Mouse (Mus musculus) heart, embryonic 15.5 days (tissue): Measurements from ENCODE around the gene Nek8. TPM values are rescaled to one million over a fixed set of nuclear protein-coding genes. Genes with fewer than 3 reads are reported as not detected.

Experiments used
- ATAC-seq: fragments of 200-750 bp; cut with Nextera tagmentation; replicated peaks from 2 replicates; pipeline ENCODE4 v1.8.0; 2017; ENCODE audit warnings: low read depth, moderate TSS enrichment; ENCODE audit not compliant: insufficient number of reproducible peaks, insufficient read depth, low FRiP score
- H3K27ac ChIP-seq: fragments of 300-500 bp; sonication (generic); 2 replicates; pipeline ENCODE4 v1.5.1; 2015; ENCODE audit warnings: mild to moderate bottlenecking, inconsistent platforms
- H3K27me3 ChIP-seq: fragments of 300-500 bp; sonication (generic); 2 replicates; pipeline ENCODE4 v1.6.1; 2015; ENCODE audit warnings: inconsistent platforms
- H3K36me3 ChIP-seq: fragments of 300-500 bp; sonication (generic); 2 replicates; pipeline ENCODE4 v1.6.1; 2015; ENCODE audit warnings: mild to moderate bottlenecking, inconsistent platforms
- H3K4me1 ChIP-seq: fragments of 300-500 bp; sonication (generic); replicated peaks from 2 replicates; pipeline ENCODE4 v1.6.1; 2015; ENCODE audit warnings: inconsistent platforms
- H3K4me2 ChIP-seq: fragments of 300-500 bp; sonication (generic); 2 replicates; pipeline ENCODE4 v1.6.1; 2015; ENCODE audit warnings: inconsistent platforms, mild to moderate bottlenecking, moderate library complexity
- H3K4me3 ChIP-seq: fragments of 300-500 bp; sonication (generic); 2 replicates; pipeline ENCODE4 v1.5.1; 2015; ENCODE audit warnings: mild to moderate bottlenecking, inconsistent platforms
- H3K9ac ChIP-seq: fragments of 300-500 bp; sonication (generic); 2 replicates; pipeline ENCODE4 v1.6.1; 2015; ENCODE audit warnings: mild to moderate bottlenecking, inconsistent platforms
- H3K9me3 ChIP-seq: fragments of 300-500 bp; sonication (generic); replicated peaks from 2 replicates; pipeline ENCODE4 v1.6.1; 2016; ENCODE audit warnings: inconsistent platforms
- WGBS: fragments of 180-500 bp; shearing (Covaris S2); methylation state at CpG from one replicate; pipeline ENCODE4 v1.1.7; 2015; ENCODE audit warnings: mixed read lengths; 5-methylcytosine and 5-hydroxymethylcytosine counted together
- polyA plus RNA-seq: library from polyadenylated mRNA; unstranded; fragments of >200 nt; fragmentation: Nextera tagmentation; extraction: Ambion mirVana; gene quantifications from 2 replicates; pipeline ENCODE4 v1.2.1, GENCODE M21; 2015

The Nek8 gene
- polyA plus RNA-seq, 1 experiment from 2014 or later, result 12.4 TPM

DNA sequence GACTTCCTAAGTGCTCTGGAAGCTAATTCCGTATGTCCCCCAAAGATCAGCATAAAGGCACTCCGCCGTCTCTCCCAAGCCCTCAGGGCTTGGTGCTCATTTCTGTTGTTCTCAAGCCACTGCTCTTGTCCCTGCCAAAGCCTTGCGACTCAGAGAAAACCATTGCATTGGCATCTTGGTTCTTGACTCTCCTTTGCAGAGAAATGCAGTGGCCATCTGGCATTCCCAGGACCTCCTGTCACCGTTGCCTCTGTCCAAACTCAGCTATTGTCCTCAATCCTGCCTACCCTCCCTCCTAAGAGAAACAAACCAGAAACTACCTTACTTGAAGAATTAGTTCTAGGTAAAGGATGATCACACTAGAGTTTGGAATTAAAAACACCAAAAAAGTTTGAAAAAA is 20.8 kb downstream of the Nek8 start:
- Histone ChIP-seq H3K4me1 (peaks cover 12% of the 10 kb centered on the region; the same call in 1 of the 2 replicates), H3K27me3 (no peaks in the 10 kb centered on the region), H3K9ac (no peak overlapping the region), H3K4me2 (no peak overlapping the region), H3K27ac (no peak overlapping the region), H3K4me3 (no peak overlapping the region), H3K9me3 (no peaks in the 10 kb centered on the region), H3K36me3 (peaks cover 67% of the 10 kb centered on the region)
- ATAC-seq, result no peak
- WGBS, result 81% methylated on average over 5 of the region's 5 CpGs

DNA sequence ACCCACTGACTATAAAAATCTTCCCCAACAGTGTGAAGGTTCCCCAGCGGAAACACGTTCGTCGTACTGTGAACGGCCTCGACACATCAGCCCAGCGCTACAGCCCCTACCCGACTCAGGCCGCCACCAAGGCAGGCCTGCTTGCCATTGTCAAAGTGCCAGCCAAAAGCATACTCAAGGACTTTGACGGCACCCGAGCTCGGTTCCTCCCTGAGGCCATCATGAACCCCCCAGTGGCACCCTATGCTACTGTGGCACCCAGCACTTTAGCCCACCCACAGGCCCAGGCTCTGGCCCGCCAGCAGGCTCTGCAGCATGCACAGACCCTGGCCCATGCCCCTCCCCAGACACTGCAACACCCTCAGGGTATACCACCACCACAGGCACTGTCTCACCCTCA is 22.7 kb downstream of the Nek8 start:
- Histone ChIP-seq H3K4me1 (0 out of 2 replicates have a peak, but pooled peaks cover 7% of the 10 kb centered on the region), H3K27me3 (no peaks in the 10 kb centered on the region), H3K36me3 (peaks cover 65% of the 10 kb centered on the region), H3K27ac (no peak overlapping the region), H3K9me3 (no peaks in the 10 kb centered on the region), H3K4me2 (no peak overlapping the region), H3K9ac (no peak overlapping the region), H3K4me3 (no peak overlapping the region)
- ATAC-seq, result no peak
- 82% methylated on average over 13 of the region's 13 CpGs for WGBS

DNA sequence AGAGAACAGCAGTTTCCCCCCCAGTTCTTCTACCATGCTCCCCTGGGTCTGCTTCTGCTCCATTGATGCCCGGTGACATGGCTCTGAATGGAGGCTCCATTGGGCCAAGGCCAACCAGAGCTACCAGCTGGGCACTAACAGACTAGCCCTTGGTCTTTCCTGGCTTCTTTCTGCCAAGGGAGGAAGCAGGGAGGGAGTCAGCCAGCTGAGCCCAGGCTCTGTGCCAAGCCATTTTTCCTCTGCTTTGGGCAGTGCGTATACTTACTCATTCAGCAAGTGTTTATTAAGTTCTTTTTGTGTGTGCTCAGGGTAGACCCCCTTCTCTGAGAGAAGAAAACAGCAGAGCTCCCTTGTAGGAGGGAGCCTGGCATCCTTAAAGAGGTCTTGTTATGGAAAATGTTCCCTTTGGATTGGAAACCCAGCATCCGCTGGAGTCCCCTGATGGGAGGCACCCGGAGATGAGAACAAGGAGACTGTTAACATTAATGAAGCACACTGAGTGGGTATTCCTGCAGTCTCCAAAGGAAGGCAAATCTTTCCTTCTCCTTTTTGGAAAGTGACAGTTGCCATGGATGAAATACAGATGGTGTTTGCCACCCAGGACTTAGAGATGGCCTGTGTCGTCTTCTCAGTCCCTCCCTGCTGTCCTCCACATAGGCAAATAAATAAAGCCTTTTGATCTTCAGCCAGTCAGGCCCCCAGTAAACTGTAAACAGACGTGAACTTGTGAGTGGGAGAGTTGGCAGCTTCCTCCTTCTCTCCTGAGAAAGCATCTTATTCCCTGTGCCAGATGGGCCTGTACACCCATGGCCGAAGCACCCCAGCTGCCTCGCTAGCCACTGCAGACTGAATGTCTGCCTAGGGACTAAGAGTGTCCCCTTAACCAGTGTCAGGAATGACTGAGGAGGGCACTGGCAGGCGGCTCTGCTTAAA is 23.9 kb downstream of the Nek8 start:
- Histone ChIP-seq H3K9ac (no peak overlapping the region), H3K27ac (peak overlapping the region; percentile 34), H3K36me3 (peaks cover 62% of the 10 kb centered on the region), H3K4me1 (0 out of 2 replicates have a peak, but pooled peaks cover 7% of the 10 kb centered on the region), H3K4me3 (no peak overlapping the region), H3K4me2 (no peak overlapping the region), H3K27me3 (no peaks in the 10 kb centered on the region), H3K9me3 (no peaks in the 10 kb centered on the region)
- ATAC-seq, result 0 out of 2 replicates have a peak, but pooled peaks have one; percentile 15
- WGBS, result 62% methylated on average over 9 of the region's 9 CpGs

DNA sequence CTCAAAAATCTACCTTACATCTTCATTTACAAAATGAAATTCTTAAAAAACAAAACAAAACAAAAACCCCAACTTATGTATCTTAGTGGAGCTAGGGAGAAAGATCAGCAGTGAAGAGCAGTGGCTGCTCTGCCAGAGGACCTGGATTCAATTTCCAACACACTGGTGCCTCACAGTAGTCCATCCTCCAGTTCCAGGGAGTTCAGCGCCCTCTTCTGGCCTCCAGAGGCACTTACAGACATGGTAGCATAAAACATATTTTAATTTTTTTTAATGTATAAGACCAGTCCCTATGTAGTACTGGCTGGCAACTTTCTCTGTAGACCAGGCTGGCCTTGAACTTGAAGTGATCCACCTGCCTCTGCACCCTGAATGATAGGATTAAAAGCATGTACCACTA is 25.3 kb downstream of the Nek8 start:
- peaks cover 62% of the 10 kb centered on the region for H3K36me3 ChIP-seq
- H3K27ac ChIP-seq, result no peak overlapping the region
- no peak overlapping the region for H3K4me2 ChIP-seq
- no peaks in the 10 kb centered on the region for H3K27me3 ChIP-seq
- ATAC-seq, result no peak
- H3K9me3 ChIP-seq, result no peaks in the 10 kb centered on the region
- 36% methylated on average over 1 of the region's 1 CpGs for WGBS
- no peak overlapping the region for H3K4me3 ChIP-seq
- no peak overlapping the region for H3K9ac ChIP-seq
- 0 out of 2 replicates have a peak, but pooled peaks cover 7% of the 10 kb centered on the region for H3K4me1 ChIP-seq

DNA sequence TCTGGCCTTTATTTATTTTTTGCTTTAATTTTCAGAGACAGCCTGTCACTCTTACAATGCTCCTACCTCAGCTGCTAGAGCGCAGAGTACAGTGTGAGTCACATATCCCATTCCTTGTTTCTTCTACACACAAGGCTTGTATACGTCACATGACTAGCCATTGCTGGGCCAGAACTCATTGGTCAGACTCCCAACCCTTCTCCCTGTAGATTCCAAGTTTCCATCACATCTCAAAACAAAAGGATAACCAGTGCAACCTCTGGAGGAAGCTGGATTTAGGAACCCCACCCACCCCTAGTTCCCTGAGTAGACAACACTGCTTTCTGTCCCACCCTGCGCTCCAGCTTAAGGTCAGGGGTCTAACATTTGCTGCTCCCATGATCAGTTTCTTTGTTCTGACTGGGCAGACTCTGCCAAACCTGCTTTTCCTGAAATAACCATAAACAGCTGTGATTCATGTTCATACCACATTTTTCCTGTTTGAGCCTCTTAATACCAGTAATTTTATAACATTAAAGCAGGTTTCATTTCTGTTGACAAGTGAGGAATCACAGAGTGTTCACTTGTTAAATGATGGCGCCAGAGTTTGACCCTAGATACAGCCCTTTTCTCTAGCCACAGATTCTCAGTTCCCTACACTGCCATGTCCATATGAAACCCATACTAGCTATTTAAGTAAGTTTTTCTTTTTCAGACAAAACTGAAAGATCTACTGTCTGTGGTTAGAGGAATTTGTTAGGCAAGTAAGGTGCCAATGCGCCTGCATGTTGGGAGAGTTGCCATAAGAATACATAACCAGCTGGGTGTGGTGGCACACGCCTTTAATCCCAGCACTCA is 29.6 kb downstream of the Nek8 start:
- Histone ChIP-seq H3K9ac (no peak overlapping the region), H3K4me3 (no peak overlapping the region), H3K27ac (no peak overlapping the region), H3K36me3 (peaks cover 59% of the 10 kb centered on the region), H3K4me1 (peaks cover 2% of the 10 kb centered on the region; the same call in 1 of the 2 replicates), H3K27me3 (no peaks in the 10 kb centered on the region), H3K4me2 (no peak overlapping the region), H3K9me3 (no peaks in the 10 kb centered on the region)
- ATAC-seq, result no peak
- 86% methylated on average over 6 of the region's 6 CpGs for WGBS

DNA sequence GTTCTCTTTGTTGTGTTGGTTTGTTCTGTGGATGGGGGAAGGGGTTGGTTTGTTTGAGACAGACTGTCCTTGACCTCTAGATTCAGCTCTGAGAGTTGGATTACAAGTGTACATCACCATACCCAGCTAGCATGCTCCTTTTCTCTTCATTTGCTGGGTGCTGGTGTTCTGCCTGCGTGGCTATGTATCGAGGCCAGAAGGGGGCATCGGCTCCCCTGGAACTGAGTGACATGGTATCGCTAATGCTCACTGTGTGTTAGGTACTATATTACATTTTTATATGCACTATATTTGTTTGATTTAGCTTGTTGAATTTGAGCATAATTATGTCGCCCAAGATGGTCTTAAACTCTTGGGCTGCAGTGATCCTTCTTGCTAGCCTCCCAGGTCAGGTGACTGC is 30.3 kb downstream of the Nek8 start:
- H3K4me1 ChIP-seq, result peaks cover 10% of the 10 kb centered on the region; the same call in 1 of the 2 replicates
- H3K4me2 ChIP-seq, result no peak overlapping the region
- H3K36me3 ChIP-seq, result peaks cover 56% of the 10 kb centered on the region
- no peak for ATAC-seq
- no peak overlapping the region for H3K9ac ChIP-seq
- H3K9me3 ChIP-seq, result no peaks in the 10 kb centered on the region
- no peak overlapping the region for H3K4me3 ChIP-seq
- 92% methylated on average over 5 of the region's 5 CpGs for WGBS
- no peak overlapping the region for H3K27ac ChIP-seq
- H3K27me3 ChIP-seq, result no peaks in the 10 kb centered on the region

DNA sequence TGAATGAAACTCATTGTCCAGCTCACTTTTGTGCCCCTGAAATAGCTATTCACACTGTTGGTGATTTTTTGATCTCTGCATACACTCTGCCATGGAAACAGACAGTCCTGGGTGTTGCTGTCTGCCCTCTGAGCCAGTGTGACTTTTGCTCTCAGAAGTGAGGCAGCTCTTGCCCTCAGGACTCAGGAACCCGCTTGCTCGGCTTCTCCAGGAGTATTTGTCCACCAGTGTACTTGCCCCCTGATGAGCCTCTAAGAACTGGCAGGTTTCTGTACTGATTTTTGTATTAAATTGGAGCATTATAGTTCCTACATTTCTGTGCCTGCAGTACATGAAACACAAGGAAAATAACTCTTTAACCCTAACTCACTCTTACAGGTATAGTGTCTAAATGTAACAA is 33.0 kb downstream of the Nek8 start:
- Histone ChIP-seq H3K27ac (no peak overlapping the region), H3K4me1 (peaks cover 22% of the 10 kb centered on the region), H3K36me3 (peaks cover 35% of the 10 kb centered on the region), H3K9me3 (no peaks in the 10 kb centered on the region), H3K27me3 (no peaks in the 10 kb centered on the region), H3K4me2 (no peak overlapping the region), H3K4me3 (no peak overlapping the region), H3K9ac (no peak overlapping the region)
- no peak for ATAC-seq
- 89% methylated on average over 2 of the region's 2 CpGs for WGBS

DNA sequence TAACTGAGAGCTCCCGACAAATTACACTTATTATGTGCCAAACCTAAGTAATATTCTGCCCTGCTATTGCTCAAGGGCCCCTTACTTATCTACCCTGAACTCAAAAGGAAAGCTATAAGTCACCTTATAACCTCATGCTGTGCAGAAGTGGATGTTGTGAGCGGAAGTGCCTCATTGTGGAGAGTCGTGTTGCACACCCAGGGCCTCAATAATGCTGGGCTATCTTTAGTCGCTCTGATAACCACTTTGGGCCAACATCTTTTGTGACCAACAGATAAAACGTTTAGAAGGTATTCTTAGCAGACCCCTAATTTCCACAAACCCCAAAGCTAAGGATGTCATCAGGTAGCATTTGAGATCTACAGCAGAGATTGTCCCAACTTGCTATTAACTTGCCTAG is 35.8 kb downstream of the Nek8 start:
- Histone ChIP-seq H3K9ac (no peak overlapping the region), H3K36me3 (peaks cover 22% of the 10 kb centered on the region), H3K27ac (no peak overlapping the region), H3K9me3 (no peaks in the 10 kb centered on the region), H3K27me3 (no peaks in the 10 kb centered on the region), H3K4me1 (peaks cover 34% of the 10 kb centered on the region), H3K4me2 (no peak overlapping the region), H3K4me3 (no peak overlapping the region)
- 48% methylated on average over 5 of the region's 5 CpGs for WGBS
- ATAC-seq, result no peak

DNA sequence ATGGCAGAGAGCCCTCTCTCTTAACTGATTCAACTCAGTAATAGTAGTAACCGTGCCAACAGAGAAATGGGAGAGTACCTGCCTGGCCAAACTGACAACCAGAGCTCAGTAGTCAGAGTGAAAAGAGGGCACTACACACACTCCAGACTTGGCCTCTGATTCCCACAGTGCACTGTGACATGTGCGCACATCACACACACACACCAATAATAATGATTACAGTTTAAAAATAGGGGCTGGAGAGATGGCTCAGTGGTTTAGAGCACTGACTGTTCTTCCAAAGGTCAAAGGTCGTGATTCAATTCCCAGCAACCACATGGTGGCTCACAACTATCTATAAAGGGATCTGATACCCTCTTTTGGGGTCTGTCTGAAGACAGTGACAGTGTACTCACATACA is 38.5 kb downstream of the Nek8 start:
- H3K4me2 ChIP-seq, result no peak overlapping the region
- peaks cover under 1% of the 10 kb centered on the region; the same call in 1 of the 2 replicates for H3K36me3 ChIP-seq
- H3K9me3 ChIP-seq, result no peaks in the 10 kb centered on the region
- no peak for ATAC-seq
- WGBS, result 63% methylated on average over 3 of the region's 3 CpGs
- peak overlapping the region; percentile 60 for H3K27ac ChIP-seq
- H3K27me3 ChIP-seq, result no peaks in the 10 kb centered on the region
- H3K4me1 ChIP-seq, result peaks cover 38% of the 10 kb centered on the region
- H3K4me3 ChIP-seq, result no peak overlapping the region
- no peak overlapping the region for H3K9ac ChIP-seq

DNA sequence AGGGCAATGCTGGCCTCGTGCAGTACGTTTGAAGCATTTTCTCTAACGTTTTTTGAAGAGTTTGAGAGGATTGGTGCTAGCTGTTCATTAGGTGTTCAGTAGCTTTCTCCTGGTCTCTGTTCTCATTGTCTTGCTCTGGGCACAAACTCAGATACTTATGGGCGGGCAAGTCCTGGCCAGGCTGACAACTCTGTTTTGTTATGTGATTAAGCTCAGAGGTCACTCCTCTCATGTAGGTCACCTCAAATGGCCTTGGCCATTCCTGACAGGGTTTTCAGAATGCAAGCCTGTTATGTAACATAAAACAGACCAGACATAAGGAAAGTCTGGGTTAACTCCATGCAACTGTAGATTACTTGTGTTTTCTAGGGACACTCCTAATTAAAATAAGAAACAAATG is 38.9 kb downstream of the Nek8 start:
- no peaks in the 10 kb centered on the region for H3K9me3 ChIP-seq
- H3K27me3 ChIP-seq, result no peaks in the 10 kb centered on the region
- H3K36me3 ChIP-seq, result no peaks in the 10 kb centered on the region
- H3K9ac ChIP-seq, result no peak overlapping the region
- H3K4me3 ChIP-seq, result no peak overlapping the region
- peak overlapping the region; percentile 60 for H3K27ac ChIP-seq
- no peak overlapping the region for H3K4me2 ChIP-seq
- WGBS, result 63% methylated on average over 4 of the region's 4 CpGs
- H3K4me1 ChIP-seq, result peaks cover 39% of the 10 kb centered on the region
- ATAC-seq, result no peak

DNA sequence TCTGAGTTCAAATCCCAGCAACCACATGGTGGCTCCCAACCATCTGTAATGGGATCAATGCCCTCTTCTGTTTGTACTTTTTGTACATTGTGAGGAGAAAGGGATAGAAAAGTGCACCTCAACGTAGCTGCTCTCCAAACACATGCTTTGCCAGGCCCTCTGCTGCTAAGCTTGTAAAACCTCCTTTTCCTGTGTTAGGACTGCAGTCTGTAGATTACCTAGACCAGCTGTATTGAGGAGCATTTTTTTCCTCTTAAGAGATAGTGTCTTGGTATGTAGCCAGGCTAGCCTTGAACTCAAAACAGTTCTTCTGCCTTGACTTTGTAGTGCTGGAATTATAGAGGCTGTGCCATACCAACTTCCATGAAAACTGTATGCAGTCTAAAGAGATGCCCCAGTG is 40.3 kb downstream of the Nek8 start:
- no peak overlapping the region for H3K9ac ChIP-seq
- H3K27ac ChIP-seq, result no peak overlapping the region
- H3K4me2 ChIP-seq, result no peak overlapping the region
- H3K4me3 ChIP-seq, result no peak overlapping the region
- 56% methylated on average over 1 of the region's 1 CpGs for WGBS
- H3K4me1 ChIP-seq, result peaks cover 29% of the 10 kb centered on the region
- no peaks in the 10 kb centered on the region for H3K27me3 ChIP-seq
- no peaks in the 10 kb centered on the region for H3K9me3 ChIP-seq
- ATAC-seq, result no peak
- H3K36me3 ChIP-seq, result no peaks in the 10 kb centered on the region
